Mouse (Mus musculus): ENCODE results near the gene Bcas3.

DNA sequence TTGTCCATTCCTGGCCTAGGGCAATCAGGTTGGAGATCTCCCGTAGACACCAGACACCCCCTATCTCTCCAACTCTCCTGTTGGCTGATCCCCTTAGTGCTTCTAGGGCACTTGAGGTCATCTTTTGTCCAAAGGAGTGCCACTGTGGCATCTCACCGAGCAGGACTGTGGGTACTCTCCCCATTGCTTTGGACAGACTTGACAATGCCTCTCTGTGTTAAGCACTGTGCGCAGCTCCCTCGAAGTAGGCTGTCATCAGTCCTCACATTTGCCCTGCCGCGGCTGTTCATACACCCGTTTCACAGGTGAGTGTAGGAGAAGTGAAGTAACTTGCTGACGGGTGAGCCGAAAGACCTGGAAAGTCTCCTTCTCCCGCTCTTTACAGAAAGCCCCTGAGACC lies 366.1 kb downstream of the Bcas3 start:
- no peak for TF ChIP-seq CTCF (IDR thresholded peaks at IDR 0.05; ENCODE audit: low read depth, low read length)
- TF ChIP-seq POLR2A (IDR thresholded peaks at IDR 0.05; ENCODE audit: insufficient read depth, low read length): no peak
